Mouse (Mus musculus) frontal cortex, adult (tissue): ENCODE results near the gene Pak6.

Experiments
- ATAC-seq: cut with Nextera tagmentation; 2 replicates; pipeline ENCODE4 v1.9.2; 2017; ENCODE audit warnings: mild to moderate bottlenecking, moderate library complexity, mixed read lengths; ENCODE audit not compliant: low TSS enrichment

Gene Pak6

DNA sequence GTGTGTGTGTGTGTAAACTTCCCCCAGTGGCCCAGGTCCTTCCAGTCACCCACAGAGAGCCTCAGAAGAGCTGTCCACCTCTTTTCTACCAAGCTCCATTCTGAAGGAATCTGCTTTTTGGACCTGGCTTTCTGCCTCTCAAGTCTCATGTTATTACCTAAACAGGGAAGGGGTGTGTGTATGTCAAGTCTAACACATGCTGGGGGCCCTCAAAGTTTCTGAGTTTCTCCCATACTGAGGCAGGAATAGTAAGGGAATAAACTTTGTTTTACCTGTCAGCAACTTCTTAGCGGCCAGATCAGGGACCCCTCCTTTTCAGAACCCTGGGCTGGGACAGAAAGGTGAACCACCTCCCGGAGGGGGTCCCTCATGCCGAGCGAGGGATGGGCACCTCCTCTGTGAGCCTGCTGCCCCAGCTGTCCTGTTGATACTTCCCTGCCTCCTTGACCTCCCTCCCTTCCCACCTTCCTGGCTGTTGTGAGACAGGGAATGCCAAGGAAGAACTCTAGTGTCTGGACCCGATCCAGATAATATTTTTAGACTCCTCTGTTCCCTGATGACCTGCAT, 34.3 kb downstream of the Pak6 start:
- ATAC-seq, result no peak

DNA sequence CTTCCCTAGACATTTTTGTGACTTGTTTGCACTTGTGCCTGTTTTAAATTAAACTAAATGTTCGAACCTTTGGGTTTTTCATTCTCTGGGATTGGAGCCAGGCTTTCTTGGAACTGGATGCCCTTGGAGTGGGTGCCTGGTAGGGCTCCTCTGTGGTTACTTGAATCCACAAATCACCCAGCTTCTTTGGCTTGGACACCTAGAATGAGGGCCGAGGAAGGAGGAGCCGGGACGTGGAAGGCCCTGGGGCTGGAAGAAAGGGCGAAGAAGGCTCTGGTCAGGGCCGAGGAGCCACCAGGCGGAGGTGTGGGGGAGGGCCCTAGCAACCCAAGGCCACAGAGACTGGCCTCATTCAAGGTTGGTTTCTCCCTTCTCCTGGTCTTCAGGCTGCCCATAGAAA, 34.9 kb downstream of the Pak6 start:
- no peak for ATAC-seq

DNA sequence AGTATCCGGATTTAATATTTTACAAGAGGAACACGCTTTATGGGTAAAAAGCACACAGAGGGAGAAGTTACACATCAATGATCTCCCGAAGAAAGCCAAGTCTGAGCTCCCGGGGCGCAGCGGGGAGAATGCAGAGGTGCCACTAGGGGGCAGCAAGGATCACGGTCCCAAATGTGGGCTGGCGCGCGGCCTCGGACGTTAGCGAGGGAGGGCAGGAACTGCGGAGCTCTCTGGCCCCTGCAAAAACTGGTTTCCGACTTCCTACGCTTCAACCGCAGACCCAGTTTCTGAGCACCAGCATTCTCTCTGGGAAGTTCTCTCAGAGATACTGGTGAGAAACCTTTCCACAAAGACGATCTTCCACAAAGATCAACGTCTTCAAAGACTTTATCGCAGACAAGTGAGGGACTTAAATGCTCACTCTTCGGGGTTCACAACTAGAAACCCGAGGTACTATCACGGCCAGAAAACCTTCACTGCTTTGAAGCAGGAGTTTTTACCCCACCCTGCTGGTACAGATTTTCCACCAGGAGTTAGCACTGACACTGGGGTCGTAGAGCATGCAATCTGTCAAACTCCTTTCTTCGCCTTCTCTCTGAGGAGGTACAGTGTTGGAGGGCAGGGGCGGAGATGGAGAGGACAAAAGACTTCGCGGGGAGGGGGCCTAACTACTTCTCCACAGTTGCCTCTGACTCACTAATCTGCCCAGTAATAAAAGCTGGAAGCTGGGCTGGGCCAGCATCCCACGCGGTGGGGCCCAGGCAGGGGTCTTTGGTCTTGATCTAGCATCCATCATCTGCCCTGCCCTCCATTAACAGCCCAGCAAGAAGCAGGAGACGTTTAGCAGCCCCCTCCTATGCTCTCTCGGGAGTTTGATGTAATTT, 37.3 kb downstream of the Pak6 start:
- 0 out of 2 replicates have a peak, but pooled peaks have one; percentile 28 for ATAC-seq

DNA sequence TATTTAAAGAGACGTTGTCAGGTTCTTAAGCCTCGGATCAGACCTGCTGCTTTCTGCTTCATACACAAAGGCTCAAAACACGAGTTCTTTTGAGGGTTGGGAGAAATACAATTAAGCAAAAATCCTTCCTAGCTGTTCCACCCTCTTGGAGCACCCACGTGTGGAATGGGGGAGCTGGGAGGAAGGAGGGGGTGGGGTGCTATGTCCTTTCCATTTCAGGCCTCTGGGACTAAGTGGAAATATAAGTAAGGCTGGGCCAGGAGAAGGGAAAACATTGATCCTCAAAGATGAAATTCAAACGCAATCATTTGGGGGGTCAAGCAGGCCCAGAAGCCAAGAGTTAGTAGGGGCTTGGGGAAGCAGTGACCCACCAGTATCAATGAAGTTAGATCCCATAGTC, 38.1 kb downstream of the Pak6 start:
- no peak for ATAC-seq

DNA sequence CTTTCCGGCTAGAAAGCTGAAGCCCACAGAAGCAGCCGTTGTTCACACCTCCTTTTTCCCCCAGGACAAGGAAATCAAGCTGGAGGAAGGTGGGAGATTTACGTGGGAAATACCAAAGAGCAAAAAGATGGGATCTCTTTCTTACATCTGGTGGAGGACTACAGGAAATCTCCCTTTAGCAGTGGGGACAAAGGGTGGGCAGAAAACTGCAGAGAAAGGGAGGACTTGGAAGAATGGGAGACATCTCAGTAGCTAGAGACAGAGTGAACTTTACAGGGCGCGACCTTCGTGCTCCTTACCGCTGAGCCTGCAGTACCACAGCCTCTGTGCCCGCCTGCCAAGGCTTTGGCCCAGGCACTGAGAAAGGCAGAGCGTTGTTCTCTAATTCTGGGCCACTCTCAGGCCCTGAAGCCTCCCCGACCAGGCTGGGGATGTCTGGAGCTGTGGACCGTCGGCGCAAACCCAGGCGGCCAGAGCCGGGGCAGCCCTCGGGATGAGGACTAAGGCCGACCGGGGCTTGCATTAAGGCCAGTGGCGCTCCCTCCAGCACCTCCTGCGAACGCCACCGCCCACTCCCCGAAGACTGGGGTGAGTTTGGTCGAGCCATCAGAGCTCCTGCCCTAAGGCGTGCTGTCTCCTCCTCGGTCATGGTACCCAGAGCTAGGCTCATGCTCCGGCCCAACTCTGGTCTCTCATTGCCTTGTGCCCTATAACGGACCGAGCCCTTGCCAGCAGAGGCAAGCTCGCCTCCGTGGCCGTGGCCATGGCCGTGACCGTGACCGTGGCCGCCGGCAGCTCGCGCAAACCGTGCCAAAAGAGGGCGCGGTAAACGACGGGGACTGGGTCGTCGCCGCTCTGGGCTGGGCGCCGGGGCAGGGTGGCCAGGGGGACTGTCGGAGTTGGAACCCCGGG, 39.1 kb downstream of the Pak6 start:
- no peak for ATAC-seq

DNA sequence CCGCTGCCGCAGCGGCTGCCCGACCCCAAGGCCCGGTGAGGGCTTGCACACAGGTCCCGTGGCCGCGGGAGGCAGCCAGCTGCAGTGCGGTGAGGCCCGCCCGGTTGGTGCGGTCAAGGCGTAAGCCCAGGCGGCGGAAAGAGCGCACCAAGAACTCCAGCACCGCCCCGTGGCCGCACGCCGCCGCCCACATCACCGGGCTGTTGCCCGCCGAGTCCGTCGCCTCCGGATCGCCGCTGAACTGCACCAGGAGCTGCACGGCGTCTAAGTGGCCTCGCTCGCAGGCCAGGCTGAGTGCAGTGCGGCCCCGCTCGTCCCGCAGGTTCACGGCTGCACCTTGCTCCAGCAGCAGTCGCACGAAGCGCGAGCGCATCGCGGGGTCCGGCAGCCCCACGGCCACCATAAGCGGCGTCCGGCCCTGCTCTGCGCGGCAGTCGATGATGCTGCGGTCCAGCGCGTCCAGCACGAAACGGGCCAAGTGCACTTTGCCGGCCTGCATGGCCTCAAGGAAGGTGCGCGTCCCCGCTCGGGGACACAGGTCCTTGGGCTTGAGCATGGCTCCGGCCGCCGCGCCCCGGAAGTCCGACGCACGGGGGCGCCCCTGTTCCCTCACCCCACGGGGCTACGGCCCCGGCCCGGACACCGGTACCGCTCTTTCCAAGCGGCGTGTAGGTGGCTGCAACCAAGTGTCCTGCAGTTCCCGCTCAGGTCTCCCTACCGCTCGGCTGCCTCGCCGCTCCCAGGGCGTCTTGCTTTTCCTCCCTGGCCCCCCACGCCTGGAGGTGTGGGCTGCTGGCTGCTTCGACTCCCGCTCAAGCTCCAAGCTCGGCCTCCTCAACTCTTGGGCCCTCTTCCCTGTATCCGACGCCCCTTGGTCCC, 40.0 kb downstream of the Pak6 start:
- no peak for ATAC-seq

DNA sequence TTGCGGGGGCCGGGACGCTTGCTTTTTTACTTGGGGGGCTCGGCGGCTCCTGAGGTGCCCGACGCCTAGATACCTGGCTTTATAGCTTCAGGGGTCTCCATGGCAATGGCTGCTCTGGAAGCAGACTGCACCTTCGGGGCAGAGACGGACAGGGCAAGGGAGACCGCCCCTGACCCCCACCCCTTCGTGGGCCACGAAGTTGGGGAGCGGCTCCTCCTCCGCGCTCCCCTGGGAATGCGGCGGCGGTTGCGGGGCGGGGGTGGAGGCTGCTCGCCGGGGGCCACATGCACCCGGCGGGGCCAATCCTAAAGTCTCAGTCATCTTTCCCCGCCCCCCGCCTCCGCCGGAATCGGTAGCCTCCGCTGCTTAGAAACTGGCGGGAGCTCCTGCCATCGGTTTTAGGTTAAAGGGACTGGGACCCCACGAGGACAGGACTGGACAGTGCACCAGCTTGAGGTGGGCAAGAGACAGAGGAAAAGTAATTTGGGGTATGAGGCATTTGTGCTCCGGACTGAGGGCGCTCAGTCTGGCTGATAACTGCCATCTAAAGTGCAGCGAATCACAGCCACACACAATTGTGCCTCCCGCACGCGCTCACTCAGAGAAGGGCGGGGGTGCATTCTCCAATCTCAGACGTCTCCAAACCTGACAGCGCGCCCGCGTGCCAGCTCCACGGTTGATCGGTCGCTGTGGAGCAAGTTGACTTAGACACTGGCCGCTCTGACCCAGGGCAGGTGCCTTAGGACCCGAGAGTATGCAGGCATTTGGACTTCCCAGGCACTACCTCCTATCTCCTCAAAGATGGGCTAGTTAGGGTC, 41.0 kb downstream of the Pak6 start, which contains the start of gene Ankrd63:
TSS of gene Ankrd63 (minus strand) at position 51 of the 818 bp plus-strand sequence.
- ATAC-seq, result no peak

DNA sequence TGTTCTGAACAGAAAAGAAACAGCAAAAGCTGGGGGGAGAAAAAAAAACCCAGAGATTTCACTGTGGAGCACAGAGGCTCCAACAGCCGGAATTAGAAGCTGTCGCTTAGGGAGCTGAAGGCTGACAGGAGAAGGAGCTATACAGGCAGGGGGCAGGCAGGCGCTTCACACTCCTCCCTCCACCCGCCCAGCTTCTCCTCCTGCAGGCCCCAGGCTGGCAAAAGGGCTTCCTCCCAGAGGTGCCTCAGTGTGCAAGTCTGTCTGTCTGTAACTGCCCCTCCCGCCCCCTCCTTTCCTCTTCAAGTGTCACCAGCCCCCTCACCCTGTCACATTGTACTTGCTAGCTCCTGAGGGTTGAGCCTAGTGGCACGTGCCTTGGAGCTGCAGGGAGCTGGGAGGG, 43.3 kb downstream of the Pak6 start:
- ATAC-seq, result peak; percentile 62

DNA sequence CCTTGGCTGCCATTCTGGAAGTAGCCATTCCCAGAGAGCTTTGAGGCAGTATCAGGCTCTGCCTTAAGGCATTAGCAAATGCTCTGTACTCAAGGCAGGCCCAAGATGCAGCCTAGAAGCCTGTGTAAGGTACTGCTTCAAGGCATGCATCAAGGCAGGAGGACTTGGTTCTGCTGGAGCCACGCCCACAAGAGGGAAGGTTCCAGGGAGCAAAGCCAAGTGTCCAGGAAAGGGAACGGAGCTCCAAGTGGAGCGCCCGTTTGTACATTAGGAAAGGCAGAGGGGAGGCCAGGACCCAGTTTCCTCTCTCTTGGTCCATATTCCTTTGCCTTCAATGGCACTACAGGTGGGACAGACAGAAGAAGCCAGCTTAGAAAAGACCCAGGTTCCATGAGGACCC, 45.4 kb downstream of the Pak6 start:
- ATAC-seq, result no peak

DNA sequence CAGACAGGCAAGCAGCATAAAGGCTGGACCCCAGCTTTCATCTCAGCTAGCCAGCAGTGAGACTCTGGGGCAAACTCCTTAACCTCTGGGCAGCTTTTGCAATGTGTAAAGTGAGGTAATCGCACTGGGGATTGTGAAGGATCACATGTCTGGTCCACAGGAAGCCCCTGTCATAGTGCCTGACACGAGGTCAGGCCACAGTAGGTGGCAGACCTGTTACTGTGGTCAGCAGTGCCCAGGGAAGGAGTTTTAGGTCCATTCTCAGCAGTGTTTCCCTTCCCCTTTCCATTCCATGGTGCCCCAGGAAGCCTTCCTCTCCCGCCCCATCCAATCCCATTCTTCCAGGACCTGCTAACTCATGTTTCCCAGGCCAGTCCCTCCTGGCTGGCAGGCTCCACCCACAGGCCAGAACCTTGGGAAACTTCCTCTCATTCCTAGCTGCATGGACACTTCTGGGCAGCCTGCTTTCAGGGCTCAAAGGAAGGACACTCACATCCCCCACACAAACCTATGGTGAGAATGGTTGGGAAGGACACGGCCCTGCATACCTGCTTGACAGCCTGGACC, 46.6 kb downstream of the Pak6 start:
- ATAC-seq, result no peak

DNA sequence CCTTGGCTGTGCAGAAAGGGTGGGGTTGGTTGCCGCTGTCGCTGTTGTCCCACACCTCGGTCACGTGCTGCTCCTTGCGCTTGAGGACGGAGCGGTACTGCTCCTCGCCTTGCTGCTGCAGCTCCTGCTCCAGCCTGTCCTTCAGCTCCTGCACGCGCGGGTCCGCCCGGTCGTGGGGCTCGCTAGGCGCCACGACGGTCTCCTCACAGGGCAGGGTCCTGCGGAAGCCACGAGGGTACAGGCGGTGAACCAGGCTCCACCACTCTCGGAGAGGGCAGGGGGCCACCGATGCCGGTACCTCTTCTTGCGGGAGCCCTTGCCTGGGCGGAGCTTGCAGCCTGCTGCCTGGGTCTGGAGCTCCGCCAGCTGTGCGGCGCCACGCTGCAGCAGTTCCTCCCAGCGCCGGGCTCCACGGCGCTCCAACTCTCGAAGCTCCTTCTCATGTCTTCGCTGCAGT, 48.0 kb downstream of the Pak6 start:
- peak; percentile 43 for ATAC-seq

DNA sequence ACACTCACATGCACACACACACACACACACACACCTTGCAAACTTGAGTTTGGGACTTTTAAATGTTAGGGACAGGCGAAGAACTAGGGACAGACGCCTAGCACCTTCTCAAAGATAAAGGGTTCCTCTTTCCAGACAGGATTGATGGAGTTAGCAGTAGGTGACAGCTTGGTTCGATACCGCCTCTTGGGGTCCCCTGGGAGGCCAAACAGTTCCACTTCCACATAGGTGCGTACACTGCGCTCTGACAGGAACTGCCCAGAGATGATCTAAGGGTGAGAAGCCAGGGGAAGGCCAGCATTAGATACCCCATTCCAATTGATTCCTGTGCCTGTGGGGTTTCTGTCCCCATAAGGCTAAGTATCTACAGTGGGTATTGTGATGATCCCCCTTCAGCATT, 50.5 kb downstream of the Pak6 start:
- no peak for ATAC-seq

DNA sequence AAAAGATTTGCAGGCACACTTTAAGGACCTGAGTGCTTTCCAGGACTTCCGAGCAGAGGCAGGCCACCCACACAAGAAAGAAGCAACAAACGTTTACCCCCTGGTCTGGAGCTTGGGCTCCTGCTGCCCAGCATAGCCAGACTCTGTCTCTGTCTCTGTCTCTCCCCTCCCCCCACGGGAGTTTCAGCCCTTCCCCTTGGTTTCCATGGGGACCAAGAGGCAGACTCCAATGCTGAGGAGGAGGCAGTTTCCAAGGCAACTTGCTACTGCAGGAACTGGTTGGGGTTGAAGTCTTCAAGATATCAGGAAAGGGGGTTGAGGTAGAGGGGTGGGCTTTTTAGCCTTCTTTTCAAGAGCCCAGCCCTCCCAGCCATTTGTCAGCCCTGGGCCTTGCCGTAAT, 51.1 kb downstream of the Pak6 start:
- ATAC-seq, result peak; percentile 91

DNA sequence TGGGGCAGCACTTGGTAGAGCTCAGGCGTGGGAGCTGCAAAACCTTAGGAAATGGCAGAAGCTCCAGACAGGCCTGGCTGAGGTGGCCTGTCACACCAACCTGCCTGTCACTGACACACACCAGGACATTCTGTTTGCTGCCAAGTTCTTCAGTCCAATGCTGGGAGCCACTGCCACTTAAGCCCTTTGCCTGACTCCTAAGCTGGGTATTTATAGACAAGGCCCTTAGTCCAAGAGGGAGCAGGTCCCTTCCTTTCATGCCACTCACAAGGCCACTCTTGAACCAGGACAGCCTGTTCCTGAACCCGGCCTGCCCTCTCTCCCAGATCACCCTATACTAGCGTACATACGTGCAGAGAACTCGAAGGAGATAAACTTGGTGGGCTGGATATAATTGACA, 53.6 kb downstream of the Pak6 start:
- ATAC-seq, result no peak

DNA sequence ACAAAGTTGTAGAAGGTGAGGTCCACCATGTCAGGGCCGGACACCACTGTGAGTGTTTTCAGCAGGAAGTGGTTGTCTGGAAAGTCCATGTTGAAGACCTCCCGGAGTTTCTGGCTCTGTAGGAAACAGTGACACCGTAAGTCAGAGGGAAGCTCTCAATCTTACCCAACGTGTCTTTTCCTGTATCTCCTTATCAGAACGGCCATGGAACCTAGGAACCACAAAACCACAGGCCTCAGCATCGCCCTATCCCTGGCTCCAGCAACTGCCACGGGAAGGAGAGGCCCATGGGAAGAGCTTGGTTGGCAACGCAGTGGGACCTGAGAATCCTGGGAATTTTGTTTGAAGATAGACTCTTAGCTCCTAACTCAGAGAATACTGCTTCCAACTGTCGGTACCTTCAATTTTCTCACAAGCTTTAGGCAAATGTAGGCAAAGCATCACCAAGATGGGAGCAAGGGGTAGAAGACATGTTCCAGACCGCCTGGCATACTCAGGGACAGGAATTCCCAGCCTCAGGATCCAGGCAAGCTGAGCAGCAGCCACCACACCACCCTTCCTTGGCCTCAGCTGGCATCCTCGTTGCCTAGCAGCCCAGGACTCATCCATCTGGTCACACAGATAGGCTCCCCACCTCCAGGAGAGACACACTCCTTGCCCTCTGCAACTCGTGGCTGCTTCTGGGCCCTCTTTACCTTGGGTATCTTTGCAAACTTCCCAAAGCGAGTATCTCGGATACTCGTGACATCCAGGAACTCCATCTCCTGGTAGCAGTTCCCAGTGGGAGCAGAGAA, 60.8 kb downstream of the Pak6 start:
- no peak for ATAC-seq

DNA sequence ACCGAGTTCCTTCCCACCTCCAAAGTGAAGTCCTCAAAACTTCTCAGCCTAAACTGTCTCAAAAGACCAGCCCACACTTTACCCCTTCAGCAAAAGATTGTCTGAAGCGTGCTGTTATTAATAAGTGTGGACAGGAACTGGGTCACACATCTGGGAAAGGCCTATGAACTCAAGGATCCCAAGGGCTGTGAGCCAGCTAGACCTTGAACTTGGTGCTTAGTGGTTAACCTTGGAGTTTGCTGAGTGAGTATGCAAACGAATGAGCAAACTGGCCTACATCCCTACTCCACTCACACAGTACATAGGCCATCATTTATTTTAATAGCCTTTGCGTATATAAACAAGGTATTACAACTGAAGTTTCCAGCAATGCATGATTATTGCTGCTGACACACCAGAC, 62.4 kb downstream of the Pak6 start:
- ATAC-seq, result no peak

DNA sequence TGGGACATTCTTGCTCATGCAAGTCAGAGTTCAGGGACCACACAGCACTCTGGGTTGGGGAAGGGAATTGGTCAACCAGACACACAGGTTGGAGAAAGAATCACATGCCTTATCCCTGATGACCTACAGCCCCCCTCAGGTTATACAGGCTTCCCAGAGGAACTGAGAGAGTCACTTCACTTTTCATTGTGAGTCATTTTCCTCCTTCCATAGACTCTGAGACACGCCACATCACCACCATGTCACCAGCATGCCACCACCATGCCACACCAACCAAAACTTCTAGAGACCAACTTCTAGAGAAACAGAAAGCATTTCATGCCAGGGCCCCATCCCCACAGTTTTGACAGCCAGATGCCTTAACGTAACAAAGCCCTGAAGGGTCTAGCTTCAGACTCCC, 63.8 kb downstream of the Pak6 start:
- no peak for ATAC-seq

DNA sequence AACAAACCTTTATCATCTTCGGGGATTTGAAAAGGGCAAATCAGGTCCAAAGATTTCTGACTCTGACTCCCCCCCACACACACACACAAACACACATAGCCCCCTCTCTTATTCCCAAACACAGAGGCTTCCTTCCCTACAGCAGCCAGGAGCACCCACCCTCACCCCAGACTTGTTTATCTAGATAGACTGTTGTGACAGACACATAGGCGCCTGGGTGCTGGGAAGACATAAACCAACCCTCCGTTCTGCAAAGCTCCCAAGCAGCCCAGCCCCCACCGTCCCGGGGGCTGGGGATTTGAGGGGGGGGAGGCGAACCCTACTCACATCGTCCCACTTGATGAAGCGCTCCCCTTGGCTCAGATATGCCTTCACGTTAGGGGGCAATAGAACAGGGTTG, 64.8 kb downstream of the Pak6 start:
- ATAC-seq, result no peak

DNA sequence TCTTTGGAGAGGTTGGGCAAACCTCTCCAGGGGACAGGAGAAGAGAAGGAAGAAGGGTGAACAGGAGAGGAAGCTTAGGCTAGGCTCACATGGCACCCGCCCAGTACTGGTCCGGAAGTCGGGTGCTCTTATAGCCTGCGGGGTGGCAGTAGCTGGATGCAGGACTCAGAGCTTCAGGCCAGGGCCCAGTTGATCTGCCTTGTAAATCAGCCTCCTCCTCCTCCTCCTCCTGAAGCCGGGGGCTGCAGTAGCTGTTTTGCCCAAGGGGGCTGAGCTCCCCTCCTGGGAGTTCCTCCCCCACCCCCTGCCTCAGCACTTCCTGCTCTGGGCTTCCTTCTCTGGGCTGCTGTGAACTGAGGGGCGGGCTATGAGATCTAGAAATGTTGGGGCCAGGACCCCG, 65.2 kb downstream of the Pak6 start, which contains the start of gene Plcb2:
TSS of gene Plcb2 (minus strand) at position 102 of the 400 bp plus-strand sequence.
- ATAC-seq, result no peak
